In the genomic region with DNA sequence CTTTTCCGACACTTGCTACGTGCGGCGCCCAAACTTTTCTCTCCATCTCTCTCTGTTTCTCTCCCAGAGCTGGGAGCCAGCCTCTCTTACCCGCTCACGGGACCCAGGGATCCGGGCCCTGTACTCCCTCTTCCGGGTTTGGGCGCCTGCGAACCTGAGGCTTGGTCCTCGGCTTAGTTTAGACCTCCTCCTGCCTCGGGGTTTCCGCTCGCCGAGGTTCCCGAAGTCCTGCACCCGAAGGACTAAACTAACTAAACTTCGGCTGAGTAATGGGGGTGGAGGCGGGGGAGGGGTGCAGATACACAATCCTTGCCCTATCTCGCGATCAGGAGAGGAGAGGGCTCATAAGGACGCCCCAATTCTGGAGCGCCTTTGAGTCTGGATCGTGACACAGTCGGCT, we compare ENCODE assay signal across 8 mouse cellular contexts. TPM values are rescaled to one million over a fixed set of nuclear protein-coding genes. Genes with fewer than 3 reads are reported as not detected.
DNase-seq lines count a peak whose midpoint lies in the region; ATAC-seq and TF ChIP-seq lines count a peak whose summit lies in the region.

Gene Sall1 (minus strand): TSS at position 223 of the 400 bp plus-strand sequence.

- no peaks in the 10 kb centered on the region for H3K9me3 ChIP-seq in heart, embryonic 10.5 days
- H3K9me3 ChIP-seq in hindbrain, embryonic 14.5 days (ENCODE audit: control insufficient read depth, low read length): no peaks in the 10 kb centered on the region
- H3K9me3 ChIP-seq in neural tube, embryonic 14.5 days (ENCODE audit: control insufficient read depth, low read length): no peaks in the 10 kb centered on the region

- no peaks in the 10 kb centered on the region for H3K36me3 ChIP-seq in heart, embryonic 10.5 days
- no peaks in the 10 kb centered on the region for H3K36me3 ChIP-seq in hindbrain, embryonic 14.5 days (replicated peaks; ENCODE audit: control insufficient read depth, insufficient read depth)
- H3K36me3 ChIP-seq in neural tube, embryonic 14.5 days (ENCODE audit: control insufficient read depth, insufficient read depth, low read length): no peaks in the 10 kb centered on the region

- H3K4me1 ChIP-seq in heart, embryonic 10.5 days: peaks cover 48% of the 10 kb centered on the region
- peaks cover 17% of the 10 kb centered on the region; the same call in 1 of the 2 replicates for H3K4me1 ChIP-seq in hindbrain, embryonic 14.5 days (replicated peaks; ENCODE audit: control insufficient read depth, insufficient read depth, low read length)
- peaks cover 17% of the 10 kb centered on the region; the same call in 1 of the 2 replicates for H3K4me1 ChIP-seq in neural tube, embryonic 14.5 days (ENCODE audit: control insufficient read depth, insufficient read depth, low read length)

- H3K4me3 ChIP-seq in heart, embryonic 10.5 days: peak within 1 kb of the TSS; percentile 89
- peak within 1 kb of the TSS; percentile 54 for H3K4me3 ChIP-seq in hindbrain, embryonic 14.5 days (replicated peaks; ENCODE audit: low read length)
- H3K4me3 ChIP-seq in neural tube, embryonic 14.5 days (ENCODE audit: low read depth, low read length): peak within 1 kb of the TSS; percentile 57

- H3K27me3 ChIP-seq in heart, embryonic 10.5 days (ENCODE audit: insufficient read depth, poor library complexity, severe bottlenecking): peaks cover 46% of the 10 kb centered on the region
- peaks cover 50% of the 10 kb centered on the region for H3K27me3 ChIP-seq in hindbrain, embryonic 14.5 days (ENCODE audit: control insufficient read depth, insufficient read depth, low read length)
- no peaks in the 10 kb centered on the region; the same call in 1 of the 2 replicates for H3K27me3 ChIP-seq in neural tube, embryonic 14.5 days (ENCODE audit: control insufficient read depth, insufficient read depth, low read length)

- no peak for TF ChIP-seq CTCF in brain, embryonic 14.5 days (IDR thresholded peaks at IDR 0.05; ENCODE audit: borderline replicate concordance, extremely low read depth, insufficient read depth, insufficient read length)

- peak within 1 kb of the TSS; percentile 82 for H3K4me2 ChIP-seq in hindbrain, embryonic 14.5 days (replicated peaks)
- H3K4me2 ChIP-seq in neural tube, embryonic 14.5 days (ENCODE audit: low read depth, low read length): peak within 1 kb of the TSS; percentile 85

- no peak for ATAC-seq in hindbrain, embryonic 14.5 days (ENCODE audit: low FRiP score)
- no peak for ATAC-seq in neural tube, embryonic 14.5 days (ENCODE audit: low read depth)

- peak within 1 kb of the TSS; percentile 75 for H3K9ac ChIP-seq in hindbrain, embryonic 14.5 days
- H3K9ac ChIP-seq in neural tube, embryonic 14.5 days (replicated peaks; ENCODE audit: low read depth, low read length): peak within 1 kb of the TSS; percentile 81

- TF ChIP-seq POLR2A in brain, embryonic 14.5 days (IDR thresholded peaks at IDR 0.05; ENCODE audit: borderline replicate concordance, extremely low read depth, insufficient read depth, insufficient read length, poor library complexity, severe bottlenecking): no peak

- intact Hi-C loops in left cerebral cortex, postnatal 25 days (cut with DNase I): loop anchor here (2.0 to 5.0 kb wide), 4 partner anchors 37 to 527 kb away; no protein-coding TSS in a partner anchor

- H3K27ac ChIP-seq in heart, embryonic 10.5 days: peak within 1 kb of the TSS; percentile 96
- peak within 1 kb of the TSS; percentile 90 for H3K27ac ChIP-seq in hindbrain, embryonic 14.5 days
- peak within 1 kb of the TSS; percentile 96 for H3K27ac ChIP-seq in neural tube, embryonic 14.5 days (ENCODE audit: low read depth, low read length)

- DNase-seq in heart, embryonic 10.5 days (ENCODE audit: low spot score): no peak
- no peak for DNase-seq in heart, adult 8-10 months (ENCODE audit: low spot score)
- peak; percentile 71 for DNase-seq in brain, embryonic 14.5 days (ENCODE audit: low read depth)
- no peak for DNase-seq in hindbrain, embryonic 14.5 days (ENCODE audit: low spot score)
- DNase-seq in left cerebral cortex, postnatal 25 days (ENCODE audit: low spot score in 2 of 2): peak; percentile 31 to 39
- no peak for DNase-seq in thymus, postnatal 10 days (ENCODE audit: low spot score in 2 of 2)
- DNase-seq in adrenal gland, postnatal 36 days: no peak

- under 1% methylated on average over 25 of the region's 25 CpGs for WGBS in heart, embryonic 10.5 days
- WGBS in hindbrain, embryonic 14.5 days: under 1% methylated on average over 25 of the region's 25 CpGs
- WGBS in neural tube, embryonic 14.5 days: 0% methylated on average over 25 of the region's 25 CpGs

RNA-seq across cellular contexts. Expression of gene Sall1, which starts in this region (rescaled TPM):
- 5.9 and 6.9 TPM in 2 replicates for polyA plus RNA-seq in heart, embryonic 10.5 days (2016; fragmentation: Nextera tagmentation; extraction: Ambion mirVana)
- total RNA-seq in heart, adult 8-10 months (2022): 1 to 10 TPM in 3 of 4 experiments, under 1 TPM in 1; 0.92 to 1.4 (median 1.2) TPM
- polyA plus RNA-seq in brain, embryonic 14.5 days (2012; rRNA removed): 23.3 TPM in 2 replicates
- polyA plus RNA-seq in hindbrain, embryonic 14.5 days (2014; fragmentation: Nextera tagmentation; extraction: Ambion mirVana): 9.7 and 9.9 TPM in 2 replicates
- 10 to 100 TPM; 11.7 to 13.0 TPM for total RNA-seq in left cerebral cortex, postnatal 25 days (2021)
- polyA plus RNA-seq in neural tube, embryonic 14.5 days (2014; fragmentation: Nextera tagmentation; extraction: Ambion mirVana): 17.7 and 21.3 TPM in 2 replicates
- not detected for total RNA-seq in adrenal gland, postnatal 36 days (2021)

Comparison
In these comparisons a context has a peak if more than half of its experiments do, and no peak if none do; other contexts are left out.
1. RNA of gene Sall1 (total RNA-seq): 11.7 to 13.0 TPM in left cerebral cortex, postnatal 25 days; 0.92 to 1.4 TPM in heart, adult 8-10 months and not detected in adrenal gland, postnatal 36 days; every median in the first group is over 4 times any median in the second.
2. DNase-seq: peak in brain, embryonic 14.5 days (single experiment) and left cerebral cortex, postnatal 25 days (2 of 2); none in heart, embryonic 10.5 days (single experiment), heart, adult 8-10 months (single experiment), hindbrain, embryonic 14.5 days (single experiment), thymus, postnatal 10 days (0 of 2) and adrenal gland, postnatal 36 days (0 of 2).
3. Peak in every context shown above with its lines, with median percentiles within 50 percentile points of each other: H3K27ac ChIP-seq and H3K4me3 ChIP-seq.